Mouse (Mus musculus) small intestine, adult 10 weeks (tissue): ENCODE results near the gene Btbd1. TPM values are rescaled to one million over a fixed set of nuclear protein-coding genes. Genes with fewer than 3 reads are reported as not detected.

ENCODE experiments used
- polyA plus RNA-seq: library from polyadenylated mRNA; stranded (reverse); fragments of 350-450 nt; fragmentation: Illumina TruSeq; extraction: RNeasy Lipid Tissue Mini Kit (QIAGEN cat#74804); gene quantifications from one replicate; pipeline ENCODE4 v1.2.3, GENCODE M21; 2014; ENCODE audit warnings: low replicate concordance

Gene Btbd1
- polyA plus RNA-seq: 212 TPM

GRCm38 (mm10) chr7:81829379-81829894 lies at the start of gene Btbd1:
TSS of gene Btbd1 (minus strand) at chr7:81829431.

GRCm38 (mm10) chr7:81858968-81859721 lies 29.9 kb upstream of the Btbd1 start, which contains the start of gene Tm6sf1:
TSS of gene Tm6sf1 (plus strand) at chr7:81859001.

GRCm38 (mm10) chr7:81855694-81856093 lies 26.5 kb upstream of the Btbd1 start, which contains the start of gene Gm10160:
TSS of gene Gm10160 (minus strand) at chr7:81855794.

GRCm38 (mm10) chr7:81789095-81789757 lies 40.0 kb downstream of the Btbd1 start, which contains the start of gene 3110040N11Rik:
TSS of gene 3110040N11Rik (minus strand) at chr7:81789478.

GRCm38 (mm10) chr7:81762180-81763109 lies 66.8 kb downstream of the Btbd1 start, which contains the start of gene Ramac:
TSS of gene Ramac (plus strand) at chr7:81762925.

Other genes with a start within 250 kb of the Btbd1 start
- gene Homer2, start 121.9 kb downstream of the Btbd1 start, polyA plus RNA-seq: 14.9 TPM
- 190 TPM for gene Ramac, start 66.5 kb downstream of the Btbd1 start, polyA plus RNA-seq
- gene 3110040N11Rik, start 40.0 kb downstream of the Btbd1 start, polyA plus RNA-seq: 6.1 TPM
- not detected for gene Gm10160, start 26.4 kb upstream of the Btbd1 start, polyA plus RNA-seq
- gene Tm6sf1, start 29.6 kb upstream of the Btbd1 start, polyA plus RNA-seq: 27.4 TPM
- gene Hdgfl3, start 105.0 kb upstream of the Btbd1 start, polyA plus RNA-seq: 11.5 TPM
- gene Bnc1, start 162.9 kb upstream of the Btbd1 start, polyA plus RNA-seq: 0.19 TPM